In genomic region chr6:88935735-88936276, GRCm38 (mm10) we compare ENCODE assay signal across 9 mouse cellular contexts. TPM values are rescaled to one million over a fixed set of nuclear protein-coding genes. Genes with fewer than 3 reads are reported as not detected.
A peak's percentile ranks its signal among the peaks of the same experiment; 100 is the strongest.
DNase-seq lines count a peak whose midpoint lies in the region; ATAC-seq and TF ChIP-seq lines count a peak whose summit lies in the region.
"Had no signal": no experiment of that assay in that cellular context is flagged by ENCODE, and none has a peak within 500 bp of the region (broad histone marks: within the 10 kb centered on the region; RNA-seq: fewer than 3 reads in every experiment).

No protein-coding gene starts in this region.

- no peaks in the 10 kb centered on the region for H3K79me2 ChIP-seq in C2C12 (ENCODE audit: control insufficient read depth, insufficient read depth)

- no peak for ATAC-seq in intestine, postnatal 0 days
- ATAC-seq in intestine, embryonic 16.5 days: no peak
- no peak for ATAC-seq in lung, postnatal 0 days

- DNase-seq in 3T3-L1 (ENCODE audit: low read depth, low spot score): peak; percentile 88
- DNase-seq in cerebellum, postnatal 25 days: peak; percentile 63 to 82
- DNase-seq in lung, postnatal 0 days (ENCODE audit: low spot score): peak; percentile 46
- peak; percentile 75 for DNase-seq in thymus, postnatal 14 days
- DNase-seq in left cerebral cortex, adult 8-10 months (ENCODE audit: low spot score in 2 of 2): no peak

- no peaks in the 10 kb centered on the region for H3K9me3 ChIP-seq in intestine, postnatal 0 days (ENCODE audit: control insufficient read depth)
- H3K9me3 ChIP-seq in intestine, embryonic 16.5 days (ENCODE audit: control insufficient read depth, low read length): no peaks in the 10 kb centered on the region
- H3K9me3 ChIP-seq in lung, postnatal 0 days (ENCODE audit: low read length): no peaks in the 10 kb centered on the region

- H3ac ChIP-seq in C2C12 (ENCODE audit: control insufficient read depth, insufficient read length, low read depth): no peak overlapping the region

- no peak overlapping the region for H3K27ac ChIP-seq in intestine, postnatal 0 days (ENCODE audit: low read depth, low read length)
- no peak overlapping the region for H3K27ac ChIP-seq in intestine, embryonic 16.5 days (ENCODE audit: low read length)
- H3K27ac ChIP-seq in lung, postnatal 0 days (ENCODE audit: low read length): no peak overlapping the region

- TF ChIP-seq EP300 in lung, postnatal 0 days (IDR thresholded peaks at IDR 0.05): no peak

- TF ChIP-seq CTCF in intestine, postnatal 0 days (IDR thresholded peaks at IDR 0.05; ENCODE audit: low read depth): peak; percentile 76
- peak; percentile 29 for TF ChIP-seq CTCF in C2C12 (IDR thresholded peaks at IDR 0.05; ENCODE audit: control insufficient read depth, insufficient read depth, insufficient read length)
- peak; percentile 76 for TF ChIP-seq CTCF in lung, postnatal 0 days (IDR thresholded peaks at IDR 0.05)

- no peak overlapping the region for H3K4me2 ChIP-seq in intestine, postnatal 0 days (replicated peaks; ENCODE audit: low read depth)
- H3K4me2 ChIP-seq in intestine, embryonic 16.5 days (ENCODE audit: low read depth, low read length): no peak overlapping the region
- no peak overlapping the region for H3K4me2 ChIP-seq in lung, postnatal 0 days (replicated peaks; ENCODE audit: low read depth, low read length)

- H3K4me3 ChIP-seq in intestine, postnatal 0 days (ENCODE audit: low read depth, low read length): no peak overlapping the region
- no peak overlapping the region for H3K4me3 ChIP-seq in intestine, embryonic 16.5 days (ENCODE audit: low read length)
- no peak overlapping the region for H3K4me3 ChIP-seq in C2C12 (ENCODE audit: insufficient read depth, poor library complexity, severe bottlenecking)
- no peak overlapping the region for H3K4me3 ChIP-seq in lung, postnatal 0 days (ENCODE audit: low read depth, low read length)
- H3K4me3 ChIP-seq: erythroblast, embryonic 14.5 days had no signal

- H3K9ac ChIP-seq in intestine, postnatal 0 days (ENCODE audit: low read depth, low read length): no peak overlapping the region
- no peak overlapping the region for H3K9ac ChIP-seq in intestine, embryonic 16.5 days (ENCODE audit: low read depth, low read length)
- H3K9ac ChIP-seq in lung, postnatal 0 days (replicated peaks; ENCODE audit: low read depth): no peak overlapping the region

- no peaks in the 10 kb centered on the region for H3K4me1 ChIP-seq in intestine, postnatal 0 days (replicated peaks; ENCODE audit: control insufficient read depth, insufficient read depth, low read length)
- H3K4me1 ChIP-seq in intestine, embryonic 16.5 days (ENCODE audit: control insufficient read depth, insufficient read depth, low read length): peaks cover 17% of the 10 kb centered on the region
- peaks cover 12% of the 10 kb centered on the region; the same call in 1 of the 2 replicates for H3K4me1 ChIP-seq in lung, postnatal 0 days (ENCODE audit: insufficient read depth, low read depth, low read length)

- WGBS in intestine, postnatal 0 days: 18% methylated on average over 4 of the region's 4 CpGs
- 18% methylated on average over 4 of the region's 4 CpGs for WGBS in intestine, embryonic 16.5 days
- WGBS in lung, postnatal 0 days: 12% methylated on average over 4 of the region's 4 CpGs

- no peaks in the 10 kb centered on the region for H3K79me3 ChIP-seq in C2C12 (ENCODE audit: low read depth)

- no peaks in the 10 kb centered on the region for H3K36me3 ChIP-seq in intestine, postnatal 0 days (ENCODE audit: control insufficient read depth, insufficient read depth)
- H3K36me3 ChIP-seq in intestine, embryonic 16.5 days (ENCODE audit: control insufficient read depth, insufficient read depth, low read length): no peaks in the 10 kb centered on the region
- H3K36me3 ChIP-seq in C2C12 (ENCODE audit: control insufficient read depth, insufficient read depth): no peaks in the 10 kb centered on the region
- H3K36me3 ChIP-seq in lung, postnatal 0 days (ENCODE audit: insufficient read depth, low read length): no peaks in the 10 kb centered on the region

- H3K27me3 ChIP-seq in intestine, postnatal 0 days (replicated peaks; ENCODE audit: control insufficient read depth, insufficient read depth, low read length): no peaks in the 10 kb centered on the region
- no peaks in the 10 kb centered on the region for H3K27me3 ChIP-seq in intestine, embryonic 16.5 days (replicated peaks; ENCODE audit: control insufficient read depth, insufficient read depth, low read length)
- H3K27me3 ChIP-seq in C2C12 (ENCODE audit: control insufficient read depth, insufficient read depth, insufficient read length): no peaks in the 10 kb centered on the region
- no peaks in the 10 kb centered on the region for H3K27me3 ChIP-seq in lung, postnatal 0 days (replicated peaks; ENCODE audit: insufficient read depth, low read length)

TF ChIP-seq in C2C12, 6 proteins besides CTCF, POLR2A, EP300 and RAD21:
- TF ChIP-seq MAX (IDR thresholded peaks at IDR 0.05) (no peak), FOSL1 (IDR thresholded peaks at IDR 0.05; ENCODE audit: insufficient read depth, low read length, poor library complexity, severe bottlenecking) (no peak), CEBPB (IDR thresholded peaks at IDR 0.05; ENCODE audit: low read depth) (no peak), MYOG (IDR thresholded peaks at IDR 0.05; ENCODE audit: control insufficient read depth, extremely low read depth, insufficient read length) (no peak), MYOD1 (IDR thresholded peaks at IDR 0.05; ENCODE audit: control insufficient read depth, insufficient read length, low read depth) (no peak), USF1 (IDR thresholded peaks at IDR 0.05; ENCODE audit: low read depth) (no peak)

RNA-seq across cellular contexts. Expression of gene Tpra1, which starts 33.8 kb away (rescaled TPM):
- 81.2 and 81.6 TPM in 2 replicates for polyA plus RNA-seq in intestine, postnatal 0 days (2015; fragmentation: Nextera tagmentation; extraction: Ambion mirVana)
- polyA plus RNA-seq in intestine, embryonic 16.5 days (2015; fragmentation: Nextera tagmentation; extraction: Ambion mirVana): 73.7 and 77.0 TPM in 2 replicates
- polyA plus RNA-seq in C2C12 (2012; fragmentation: generic; extraction: Trizol): 29.1 TPM
- 72.0 and 78.8 TPM in 2 replicates for polyA plus RNA-seq in lung, postnatal 0 days (2015; fragmentation: Nextera tagmentation; extraction: Ambion mirVana)
- 10 to 100 TPM; 43.9 to 53.4 (median 47.6) TPM for total RNA-seq in left cerebral cortex, adult 8-10 months (2022)

RNA-seq across cellular contexts. Expression of gene Mcm2, which starts 37.2 kb away (rescaled TPM):
- 32.9 and 33.1 TPM in 2 replicates for polyA plus RNA-seq in intestine, postnatal 0 days (2015; fragmentation: Nextera tagmentation; extraction: Ambion mirVana)
- polyA plus RNA-seq in intestine, embryonic 16.5 days (2015; fragmentation: Nextera tagmentation; extraction: Ambion mirVana): 90.1 and 101 TPM in 2 replicates
- polyA plus RNA-seq in C2C12 (2012; fragmentation: generic; extraction: Trizol): 126 TPM
- 14.5 and 15.3 TPM in 2 replicates for polyA plus RNA-seq in lung, postnatal 0 days (2015; fragmentation: Nextera tagmentation; extraction: Ambion mirVana)
- total RNA-seq in left cerebral cortex, adult 8-10 months (2022): 1 to 10 TPM; 4.0 to 9.0 (median 4.6) TPM

Comparison
In these comparisons a context has a peak if more than half of its experiments do, and no peak if none do; other contexts are left out.
1. DNase-seq: peak in 3T3-L1 (single experiment), cerebellum, postnatal 25 days (2 of 2), lung, postnatal 0 days (single experiment) and thymus, postnatal 14 days (single experiment); none in left cerebral cortex, adult 8-10 months (0 of 2).
2. Peak in every context shown above with its lines, with median percentiles within 50 percentile points of each other: CTCF ChIP-seq.